Mouse (Mus musculus): ENCODE measurements around the gene 4932415D10Rik.

Gene 4932415D10Rik

DNA sequence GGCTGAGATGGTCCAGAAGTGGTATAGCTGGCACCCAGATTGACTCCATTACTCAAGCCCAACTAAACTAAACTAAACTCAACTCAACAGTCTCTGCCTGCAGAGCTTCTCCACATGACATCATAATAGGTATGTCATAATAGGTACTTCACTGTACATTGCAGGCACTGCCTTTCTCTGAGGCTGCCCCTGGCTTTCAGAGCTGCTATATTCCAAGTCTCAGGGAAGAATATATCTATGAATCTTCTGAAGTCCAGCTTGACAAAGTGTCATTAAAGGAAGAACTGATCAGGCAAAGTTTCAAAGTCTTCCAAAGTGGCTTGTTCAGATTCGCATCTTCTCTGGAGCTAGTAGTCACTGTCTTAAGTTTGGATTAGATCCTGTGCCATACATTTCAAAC lies at the start of gene 4932415D10Rik:
Gene 4932415D10Rik, minus strand, starts transcription at position 101 of the 400 bp plus-strand sequence.
- no peak for DNase-seq (ENCODE audit: low read depth)

DNA sequence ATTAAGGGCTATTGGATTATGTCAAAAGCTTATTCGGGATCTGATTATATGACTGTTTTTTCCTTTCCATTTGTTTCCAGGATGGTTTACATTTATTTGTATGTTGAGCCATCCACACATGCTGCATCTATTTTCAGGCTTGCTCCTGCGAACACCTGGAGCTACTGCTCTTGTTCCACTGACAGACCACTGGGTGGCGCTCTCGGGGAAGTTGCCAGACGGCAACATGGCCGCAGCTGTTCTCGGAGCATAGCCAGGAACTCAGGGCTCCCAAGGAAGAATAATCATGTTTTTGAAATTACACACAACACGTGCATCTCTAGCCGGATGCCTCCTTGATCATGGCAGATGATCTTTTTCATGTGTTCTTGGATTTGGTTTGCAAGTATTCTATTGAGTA lies 45.5 kb upstream of the 4932415D10Rik start:
- no peak for DNase-seq (ENCODE audit: low read depth)

DNA sequence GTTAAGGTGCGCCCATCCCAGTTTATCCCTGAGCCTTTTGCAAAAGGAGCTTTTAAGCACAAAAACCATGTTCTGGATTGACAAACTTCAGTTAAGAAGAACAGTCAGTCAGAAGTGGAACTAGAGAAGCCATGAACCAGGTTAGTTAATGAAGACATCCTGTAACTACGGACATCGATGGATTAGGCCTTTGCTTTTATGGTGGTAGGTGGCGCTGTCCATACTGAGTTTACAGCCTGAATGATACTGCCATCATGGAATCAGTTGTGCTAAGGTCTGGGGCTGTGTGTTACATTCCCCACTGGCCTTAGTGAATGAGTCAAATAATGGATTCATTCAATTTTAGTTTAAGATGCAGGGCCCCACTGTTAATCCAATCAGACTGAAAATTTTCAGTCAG lies 39.0 kb upstream of the 4932415D10Rik start:
- no peak for DNase-seq (ENCODE audit: low read depth)

DNA sequence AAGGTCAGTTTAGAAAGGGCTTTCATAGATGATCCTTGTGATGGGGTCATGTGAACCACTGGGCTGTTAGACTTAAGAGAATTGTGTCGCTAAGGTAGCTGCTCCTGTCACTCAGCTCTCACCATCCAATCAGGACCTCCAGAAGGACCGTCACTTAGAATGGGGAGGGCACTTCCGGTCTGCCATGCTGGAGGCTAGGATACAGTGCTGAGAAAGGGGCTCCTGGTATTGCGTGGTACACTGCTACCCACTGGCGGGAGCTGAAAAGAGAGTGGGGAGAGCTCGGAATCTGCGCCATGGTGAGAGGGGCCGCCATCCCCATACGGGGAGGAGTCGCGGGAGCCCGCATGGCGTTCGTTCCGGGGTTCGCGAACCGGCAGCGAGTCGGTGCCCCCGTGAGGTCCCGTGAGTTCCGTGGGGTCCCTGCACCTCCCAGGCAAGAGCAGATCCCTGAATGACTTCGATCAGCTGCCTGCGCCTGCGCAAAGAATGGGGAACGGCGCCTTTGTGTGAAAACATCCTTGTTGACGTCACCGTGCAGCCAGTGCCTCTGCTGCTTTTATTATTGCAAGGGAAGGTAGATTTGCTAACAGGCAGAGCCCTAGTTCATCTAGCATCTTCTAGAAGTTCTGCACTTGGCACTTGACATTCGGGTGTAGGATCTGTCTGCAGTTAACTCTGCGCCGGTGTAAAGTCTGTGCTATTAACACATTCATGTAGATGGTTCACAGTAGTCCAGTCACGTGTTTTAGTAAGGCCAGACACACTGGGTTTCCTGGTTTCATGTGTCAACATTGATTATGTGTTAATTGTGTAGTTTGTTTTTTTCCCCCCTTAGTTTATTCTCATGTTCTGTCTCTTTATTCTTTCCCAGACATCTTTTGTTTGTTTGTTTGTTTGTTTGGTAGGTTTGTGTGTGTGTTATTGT lies 38.0 kb upstream of the 4932415D10Rik start, which contains the start of gene Gm4924:
Gene Gm4924, plus strand, starts transcription at position 173 of the 928 bp plus-strand sequence.
- DNase-seq (ENCODE audit: low read depth) = peak; percentile 90

DNA sequence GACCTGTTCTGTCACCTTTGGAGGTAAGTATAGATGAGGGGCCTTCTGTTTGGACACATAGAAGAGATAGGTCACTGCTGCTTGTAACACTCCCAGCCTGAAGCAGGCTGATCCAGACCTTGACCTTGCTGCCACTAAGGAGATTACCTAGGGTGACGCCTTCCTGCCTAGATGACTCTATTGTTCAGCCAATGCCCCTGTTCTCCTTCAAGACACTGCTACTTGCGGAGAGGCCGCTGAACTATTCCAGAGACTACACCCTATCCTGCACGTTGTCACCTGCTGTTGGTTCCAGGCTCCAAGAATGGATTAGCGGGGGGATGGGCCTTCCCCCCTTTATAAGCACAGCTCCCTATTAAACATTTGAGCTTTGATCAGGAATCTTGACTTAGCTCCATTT lies 13.4 kb upstream of the 4932415D10Rik start:
- no peak for DNase-seq (ENCODE audit: low read depth)

DNA sequence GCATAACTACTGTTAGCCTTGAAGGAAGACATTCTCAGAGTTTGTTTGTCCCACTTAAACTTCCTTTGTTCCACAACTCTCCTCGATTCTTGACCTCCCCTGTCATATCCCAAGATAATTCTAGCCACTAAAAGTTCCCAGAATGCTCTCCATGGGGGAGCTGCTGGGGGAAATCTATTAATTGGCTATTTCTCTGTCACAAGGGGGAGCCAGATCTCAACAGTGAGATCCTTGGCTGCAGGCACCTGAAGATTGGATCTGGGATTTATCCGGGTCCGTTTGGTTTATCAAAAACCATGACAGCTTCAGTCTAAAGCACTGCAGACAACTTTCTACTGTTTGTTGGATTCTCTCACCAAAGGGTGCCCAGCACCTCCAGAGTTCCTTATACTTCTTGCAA lies 3.8 kb upstream of the 4932415D10Rik start:
- DNase-seq (ENCODE audit: low read depth) = no peak

DNA sequence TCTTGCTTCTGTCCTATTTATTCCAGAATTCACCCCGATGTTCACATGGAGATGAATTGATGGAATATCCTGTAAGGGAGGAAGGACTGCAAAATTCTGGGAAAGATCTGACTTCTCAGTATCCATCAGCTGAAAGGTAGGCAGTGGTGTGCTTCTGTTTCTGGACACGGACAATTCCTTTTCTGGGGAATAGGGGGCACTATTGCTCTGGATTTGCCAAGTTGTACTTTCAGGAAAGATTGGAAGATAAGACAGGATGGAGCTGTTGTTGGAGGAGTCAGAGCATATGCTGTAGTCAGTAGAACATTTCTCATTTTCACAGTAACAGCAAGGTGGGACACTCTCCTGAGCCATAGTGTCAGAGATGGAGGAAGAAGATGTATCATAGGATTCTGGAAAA lies 19.9 kb downstream of the 4932415D10Rik start:
- DNase-seq (ENCODE audit: low read depth) = no peak

DNA sequence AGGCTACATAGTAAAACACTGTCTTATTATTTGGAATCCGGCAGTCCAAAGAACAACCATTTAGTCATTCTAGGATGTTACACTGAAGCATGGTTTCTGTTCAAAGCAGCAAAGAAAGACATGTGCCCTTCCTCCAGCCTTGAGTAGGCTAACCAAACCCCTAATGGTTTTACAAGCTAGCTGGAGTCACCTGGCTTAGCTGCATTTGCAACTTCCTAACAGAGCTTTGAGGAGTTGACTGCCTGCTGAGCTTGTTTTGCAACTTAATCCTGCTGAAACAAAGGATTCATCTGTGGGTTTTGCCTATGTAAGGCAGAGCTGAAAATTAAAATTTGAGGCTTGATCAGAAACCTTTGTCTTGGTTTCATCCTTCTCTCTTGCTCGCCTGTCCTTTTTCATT lies 59.1 kb downstream of the 4932415D10Rik start:
- DNase-seq (ENCODE audit: low read depth) = no peak

DNA sequence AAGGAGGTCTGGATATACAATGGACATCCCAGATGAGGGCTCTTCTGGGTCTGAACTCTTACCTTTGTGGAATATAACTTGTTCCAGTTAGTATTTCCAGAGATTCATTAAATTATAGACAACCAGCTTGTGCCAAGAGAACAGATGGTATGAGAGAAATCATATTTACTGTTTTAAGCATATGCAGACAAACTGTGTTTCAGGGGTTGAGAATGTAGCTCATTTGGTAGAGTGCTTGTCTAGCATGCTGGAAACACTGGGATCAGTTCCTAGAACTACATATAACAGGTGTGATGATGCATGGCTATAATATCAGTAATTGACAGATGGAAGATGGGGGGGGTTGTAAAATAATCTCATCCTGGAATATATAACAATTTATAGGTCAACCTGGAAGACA lies 71.4 kb downstream of the 4932415D10Rik start:
- no peak for DNase-seq (ENCODE audit: low read depth)

DNA sequence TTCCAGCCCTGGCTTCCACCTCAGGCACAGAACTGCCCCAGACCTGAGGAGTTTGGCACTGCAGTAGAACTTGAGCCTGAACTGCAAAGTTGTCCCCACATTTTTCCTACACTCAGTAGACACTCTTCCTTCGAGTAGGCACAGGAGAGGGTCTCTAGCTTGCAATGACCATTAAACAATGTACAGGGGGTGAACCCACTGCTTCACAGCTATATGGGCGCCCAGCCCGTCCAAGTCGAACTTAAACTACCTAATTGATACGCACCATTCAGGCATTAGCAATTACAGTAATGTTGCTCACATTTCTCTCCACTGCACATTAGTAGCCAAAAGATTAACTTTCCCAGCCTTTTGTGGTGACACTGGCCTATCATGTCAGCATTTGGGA lies 75.0 kb downstream of the 4932415D10Rik start:
- no peak for DNase-seq (ENCODE audit: low read depth)

DNA sequence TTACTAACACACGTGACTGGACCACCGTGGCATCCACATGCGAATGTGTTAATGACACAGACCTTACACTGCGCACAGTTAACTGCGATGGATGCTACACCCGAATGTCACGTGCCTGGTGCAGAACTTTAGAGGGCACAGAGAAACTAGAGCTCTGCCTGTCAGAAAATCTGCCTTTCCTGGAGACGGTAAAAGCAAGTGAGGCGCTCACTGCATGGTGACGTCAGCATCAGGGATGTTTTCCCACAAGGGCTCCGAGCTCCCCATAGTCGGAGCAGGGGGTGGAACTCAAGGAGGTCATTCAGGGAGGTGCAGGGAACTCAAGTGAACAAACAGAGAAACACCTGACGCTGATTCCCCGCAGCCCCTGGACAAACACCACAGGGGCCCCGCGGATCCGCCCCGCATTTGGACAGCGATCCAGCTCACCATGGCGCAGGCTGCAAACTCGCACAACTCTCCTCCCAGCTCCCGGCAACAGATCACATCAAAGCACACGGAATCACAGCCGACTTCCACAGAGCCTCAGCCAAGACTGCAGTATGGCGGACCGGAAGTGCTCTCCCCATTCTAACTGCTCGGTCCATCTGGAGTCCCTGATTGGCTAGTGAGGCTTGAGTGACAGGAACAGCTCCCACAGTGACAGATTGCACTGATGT lies 75.5 kb downstream of the 4932415D10Rik start, which contains the start of gene Zfp938:
Gene Zfp938, minus strand, starts transcription at position 539 of the 659 bp plus-strand sequence.
- peak; percentile 84 for DNase-seq (ENCODE audit: low read depth)

Data from naive thymus-derived CD4-positive, alpha-beta T cell, adult 2 months (primary cell).